In the genomic region with DNA sequence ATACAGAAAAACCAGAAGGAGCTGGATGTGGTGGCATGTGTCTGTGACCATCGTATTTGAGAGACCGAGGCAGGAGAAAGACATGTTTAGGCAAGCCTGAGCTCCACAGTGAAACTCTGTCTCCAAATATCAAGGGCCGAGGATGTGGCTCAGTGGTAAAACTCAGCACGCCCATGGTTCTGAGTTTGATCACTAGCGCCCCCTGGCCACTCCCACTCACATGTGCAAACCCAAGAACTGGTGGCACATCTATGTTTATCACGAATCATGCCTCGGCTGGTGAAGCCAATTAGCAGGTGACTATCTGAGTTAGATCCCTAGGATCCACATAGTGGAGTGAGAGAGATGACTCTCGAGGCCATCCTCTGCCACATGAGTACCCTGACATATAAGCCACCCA, we compare ENCODE assay signal across 12 mouse cellular contexts. TPM values are rescaled to one million over a fixed set of nuclear protein-coding genes. Genes with fewer than 3 reads are reported as not detected.
DNase-seq lines count a peak whose midpoint lies in the region; ATAC-seq and TF ChIP-seq lines count a peak whose summit lies in the region.
"Had no signal": no experiment of that assay in that cellular context is flagged by ENCODE, and none has a peak within 500 bp of the region (broad histone marks: within the 10 kb centered on the region; RNA-seq: fewer than 3 reads in every experiment).

No protein-coding gene starts in this region.

- H3K4me1 ChIP-seq in testis, adult 2 months (ENCODE audit: control insufficient read depth, insufficient read depth, low read length), result peaks cover 5% of the 10 kb centered on the region
- H3K4me1 ChIP-seq in liver, embryonic 13.5 days (replicated peaks), result peaks cover 45% of the 10 kb centered on the region
- H3K4me1 ChIP-seq in midbrain, embryonic 16.5 days (ENCODE audit: control insufficient read depth, insufficient read depth, low read length), result peaks cover 3% of the 10 kb centered on the region; the same call in 1 of the 2 replicates

- peak; percentile 41 to 64 for DNase-seq in adrenal gland, adult (ENCODE audit: inconsistent age in 2 of 2, low spot score in 1 of 2)
- DNase-seq in adrenal gland, postnatal 4 days (ENCODE audit: low spot score in 2 of 2), result no peak
- DNase-seq in testis, postnatal 14 days (ENCODE audit: low spot score), result no peak
- peak; percentile 63 for DNase-seq in liver, embryonic 13.5 days
- DNase-seq in thymus, postnatal 25 days, result peak; percentile 55
- DNase-seq in layer of hippocampus, postnatal 10 days (ENCODE audit: low spot score in 2 of 2), result no peak
- DNase-seq: retina, postnatal 1 day had no signal

- no peaks in the 10 kb centered on the region for H3K27me3 ChIP-seq in testis, adult 2 months (ENCODE audit: control insufficient read depth, insufficient read depth, low read length)
- H3K27me3 ChIP-seq in liver, embryonic 13.5 days, result peaks cover 39% of the 10 kb centered on the region
- peaks cover 24% of the 10 kb centered on the region for H3K27me3 ChIP-seq in midbrain, embryonic 16.5 days (ENCODE audit: control insufficient read depth, insufficient read depth, low read depth, low read length)

- H3K9ac ChIP-seq in liver, embryonic 13.5 days, result no peak overlapping the region
- no peak overlapping the region for H3K9ac ChIP-seq in midbrain, embryonic 16.5 days (ENCODE audit: low read depth, low read length)
- H3K9ac ChIP-seq: embryonic facial prominence, embryonic 12.5 days; heart, embryonic 15.5 days; lung, embryonic 15.5 days had no signal

- ATAC-seq in liver, embryonic 13.5 days (ENCODE audit: low read depth), result peak; percentile 43; the same call in 1 of the 2 replicates
- no peak for ATAC-seq in midbrain, embryonic 16.5 days

- no peaks in the 10 kb centered on the region for H3K36me3 ChIP-seq in testis, adult 2 months (ENCODE audit: control insufficient read depth, insufficient read depth, low read length)
- no peaks in the 10 kb centered on the region for H3K36me3 ChIP-seq in liver, embryonic 13.5 days
- no peaks in the 10 kb centered on the region for H3K36me3 ChIP-seq in midbrain, embryonic 16.5 days (ENCODE audit: control insufficient read depth, insufficient read depth, low read length)
- H3K36me3 ChIP-seq: embryonic facial prominence, embryonic 12.5 days; heart, embryonic 15.5 days; lung, embryonic 15.5 days had no signal

- TF ChIP-seq CTCF in testis, adult 2 months (IDR thresholded peaks at IDR 0.05; ENCODE audit: control insufficient read depth, insufficient read depth, insufficient replicate concordance, low read depth, low read length), result 0 out of 2 replicates have a peak, but pooled peaks have one; percentile 7

- H3K27ac ChIP-seq in testis, adult 2 months (ENCODE audit: control insufficient read depth, insufficient read depth, low read depth, low read length), result no peak overlapping the region
- no peak overlapping the region for H3K27ac ChIP-seq in liver, embryonic 13.5 days
- no peak overlapping the region for H3K27ac ChIP-seq in midbrain, embryonic 16.5 days (ENCODE audit: low read length)
- H3K27ac ChIP-seq: embryonic facial prominence, embryonic 12.5 days; heart, embryonic 15.5 days; lung, embryonic 15.5 days had no signal

- no peak overlapping the region for H3K4me3 ChIP-seq in testis, adult 2 months (ENCODE audit: control insufficient read depth, low read depth, low read length)
- no peak overlapping the region for H3K4me3 ChIP-seq in liver, embryonic 13.5 days (replicated peaks)
- H3K4me3 ChIP-seq in midbrain, embryonic 16.5 days (ENCODE audit: low read depth, low read length), result no peak overlapping the region
- H3K4me3 ChIP-seq: embryonic facial prominence, embryonic 12.5 days; heart, embryonic 15.5 days; lung, embryonic 15.5 days had no signal

- no peak for TF ChIP-seq POLR2A in testis, adult 2 months (IDR thresholded peaks at IDR 0.05; ENCODE audit: control insufficient read depth, low read depth, low read length)

- no peak overlapping the region for H3K4me2 ChIP-seq in liver, embryonic 13.5 days
- no peak overlapping the region for H3K4me2 ChIP-seq in midbrain, embryonic 16.5 days (ENCODE audit: low read length)
- H3K4me2 ChIP-seq: embryonic facial prominence, embryonic 12.5 days; heart, embryonic 15.5 days; lung, embryonic 15.5 days had no signal

- no peaks in the 10 kb centered on the region for H3K9me3 ChIP-seq in liver, embryonic 13.5 days (replicated peaks)
- H3K9me3 ChIP-seq in midbrain, embryonic 16.5 days (replicated peaks; ENCODE audit: control insufficient read depth, low read length, poor library complexity, severe bottlenecking), result no peaks in the 10 kb centered on the region
- H3K9me3 ChIP-seq: heart, embryonic 15.5 days; lung, embryonic 15.5 days had no signal

- 37% methylated on average over 8 of the region's 8 CpGs for WGBS in liver, embryonic 13.5 days (ENCODE audit: insufficient replicate concordance)
- 86% methylated on average over 8 of the region's 8 CpGs for WGBS in midbrain, embryonic 16.5 days

RNA-seq across cellular contexts. Expression of gene Oaf, which starts 27.6 kb away (rescaled TPM):
- total RNA-seq in adrenal gland, postnatal 4 days (2021), result 10 to 100 TPM; 31.6 to 32.2 TPM
- 2.0 and 3.7 TPM in 2 replicates for polyA plus RNA-seq in testis, adult 2 months (2012; rRNA removed)
- polyA plus RNA-seq in liver, embryonic 13.5 days (2015; fragmentation: Nextera tagmentation; extraction: Ambion mirVana), result 27.4 and 29.3 TPM in 2 replicates
- polyA plus RNA-seq in midbrain, embryonic 16.5 days (2015; fragmentation: Nextera tagmentation; extraction: Ambion mirVana), result 3.2 and 5.8 TPM in 2 replicates
- 10 to 100 TPM; 12.2 to 14.6 TPM for total RNA-seq in layer of hippocampus, postnatal 10 days (2021)

RNA-seq across cellular contexts. Expression of gene Trim29, which starts 43.3 kb away (rescaled TPM):
- total RNA-seq in adrenal gland, postnatal 4 days (2021), result under 1 TPM in 1 of 2 experiments, not detected in 1; 0.25 TPM
- polyA plus RNA-seq in testis, adult 2 months (2012; rRNA removed), result 0.19 and 0.26 TPM in 2 replicates
- polyA plus RNA-seq in liver, embryonic 13.5 days (2015; fragmentation: Nextera tagmentation; extraction: Ambion mirVana), result 0.09 and 0.10 TPM in 2 replicates
- polyA plus RNA-seq in midbrain, embryonic 16.5 days (2015; fragmentation: Nextera tagmentation; extraction: Ambion mirVana), result 0.09 TPM in 1 of 2 replicates, not detected in the other
- under 1 TPM; 0.25 to 0.83 TPM for total RNA-seq in layer of hippocampus, postnatal 10 days (2021)

RNA-seq across cellular contexts. Expression of gene Pou2f3, which starts 57.2 kb away (rescaled TPM):
- under 1 TPM in 1 of 2 experiments, not detected in 1; 0.14 TPM for total RNA-seq in adrenal gland, postnatal 4 days (2021)
- 1.1 and 1.2 TPM in 2 replicates for polyA plus RNA-seq in testis, adult 2 months (2012; rRNA removed)
- not detected in 2 replicates for polyA plus RNA-seq in liver, embryonic 13.5 days (2015; fragmentation: Nextera tagmentation; extraction: Ambion mirVana)
- polyA plus RNA-seq in midbrain, embryonic 16.5 days (2015; fragmentation: Nextera tagmentation; extraction: Ambion mirVana), result 0.07 TPM in 1 of 2 replicates, not detected in the other
- total RNA-seq in layer of hippocampus, postnatal 10 days (2021), result under 1 TPM in 1 of 2 experiments, not detected in 1; 0.22 TPM

Comparison
In these comparisons a context has a peak if more than half of its experiments do, and no peak if none do; other contexts are left out.
1. DNase-seq: peak in adrenal gland, adult (2 of 2), liver, embryonic 13.5 days (single experiment) and thymus, postnatal 25 days (single experiment); none in adrenal gland, postnatal 4 days (0 of 2), testis, postnatal 14 days (single experiment) and layer of hippocampus, postnatal 10 days (0 of 2).